Mouse (Mus musculus) gastrocnemius, adult 18-20 months (tissue): ENCODE data around the gene Efna2. TPM values are rescaled to one million over a fixed set of nuclear protein-coding genes. Genes with fewer than 3 reads are reported as not detected.

ENCODE experiments used
- DNase-seq: peaks from one replicate; pipeline ENCODE4 v3.0.0; 2021; ENCODE audit warnings: low spot score
- long read RNA-seq, 2 experiments: library from polyadenylated mRNA; stranded (forward); transcript quantifications; one replicate each; pipeline ENCODE4 v2.0.0; 2021
- total RNA-seq, 2 experiments: library from RNA; stranded (reverse); gene quantifications; 2 replicates each; pipeline ENCODE4 v1.2.3; 2021

Gene Efna2
- total RNA-seq = under 1 TPM; 0.24 to 0.48 TPM
- long read RNA-seq, experiment 1, partial matches to known transcripts = 0 of 1 reads
- long read RNA-seq, experiment 1, other reads (novel, unspliced or antisense) = 0 of 1 reads
- long read RNA-seq, experiment 2, partial matches to known transcripts = 0 of 1 reads
- long read RNA-seq, experiment 2, other reads (novel, unspliced or antisense) = 1 of 1 reads

DNA sequence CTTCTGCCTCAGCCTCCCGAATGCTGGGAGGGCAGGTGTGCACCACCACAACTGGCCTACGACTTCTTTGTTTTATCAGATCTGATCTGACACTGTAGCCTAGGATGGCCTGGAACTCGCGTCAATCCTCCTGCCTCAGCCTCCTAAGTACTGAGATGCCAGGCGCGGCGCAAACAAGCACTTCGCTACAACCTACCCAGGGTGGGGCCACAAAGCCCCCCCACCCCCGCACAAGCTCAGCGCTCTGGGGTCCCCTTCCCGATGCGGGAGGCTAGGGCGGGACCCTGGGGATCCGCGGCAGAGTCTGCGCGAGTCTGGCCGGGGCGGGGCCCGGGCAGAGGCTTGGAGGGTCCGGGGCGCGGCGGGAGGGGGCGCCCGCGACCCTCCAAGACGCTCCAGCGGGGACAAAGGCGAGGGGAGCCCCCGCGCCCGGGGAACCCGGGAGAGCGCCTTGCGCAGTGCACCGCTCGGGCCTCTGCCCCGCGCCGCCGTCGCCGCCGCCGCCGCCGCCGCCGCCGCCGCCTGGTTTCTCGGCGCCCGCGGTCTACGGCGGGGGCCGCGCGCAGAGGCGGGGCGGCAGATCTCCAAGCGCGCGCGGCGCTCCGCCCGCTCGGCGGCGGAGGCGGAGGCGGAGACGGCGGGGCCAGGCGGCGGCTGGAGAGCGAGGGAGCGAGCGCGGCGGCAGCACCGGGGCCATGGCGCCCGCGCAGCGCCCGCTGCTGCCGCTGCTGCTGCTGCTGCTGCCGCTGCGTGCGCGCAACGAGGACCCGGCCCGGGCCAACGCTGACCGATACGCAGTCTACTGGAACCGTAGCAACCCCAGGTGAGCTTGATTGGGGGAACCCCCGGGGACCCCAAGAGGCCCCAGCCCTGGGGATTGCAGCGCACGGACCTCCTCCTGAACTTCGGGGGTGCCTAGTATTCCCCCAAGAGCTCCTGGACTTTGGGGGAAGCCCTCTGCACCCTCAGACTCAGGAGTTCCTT lies at the start of gene Efna2:
TSS of gene Efna2 (plus strand) at position 415 of the 984 bp plus-strand sequence.
- DNase-seq = peak; percentile 18

DNA sequence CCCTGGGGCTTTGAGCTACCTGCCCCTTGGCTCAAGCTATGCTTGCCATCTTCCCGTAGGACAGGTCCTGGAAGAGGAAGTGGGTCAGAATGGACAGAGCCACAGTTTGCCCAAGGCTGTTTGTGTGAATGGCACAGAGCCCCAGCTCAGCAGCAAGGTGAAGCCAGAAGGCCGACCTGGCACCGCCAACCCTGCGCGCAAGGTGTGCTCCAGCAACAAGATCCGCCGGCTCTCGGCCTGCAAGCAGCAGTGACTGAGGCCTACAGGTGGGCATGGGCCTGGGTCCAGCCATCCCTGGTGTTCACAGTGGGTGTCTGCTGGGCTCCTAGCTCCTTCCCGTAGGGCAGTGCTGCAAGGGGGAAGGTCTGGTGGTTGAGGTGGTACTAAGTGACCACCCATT lies 49.4 kb upstream of the Efna2 start:
- no peak for DNase-seq

DNA sequence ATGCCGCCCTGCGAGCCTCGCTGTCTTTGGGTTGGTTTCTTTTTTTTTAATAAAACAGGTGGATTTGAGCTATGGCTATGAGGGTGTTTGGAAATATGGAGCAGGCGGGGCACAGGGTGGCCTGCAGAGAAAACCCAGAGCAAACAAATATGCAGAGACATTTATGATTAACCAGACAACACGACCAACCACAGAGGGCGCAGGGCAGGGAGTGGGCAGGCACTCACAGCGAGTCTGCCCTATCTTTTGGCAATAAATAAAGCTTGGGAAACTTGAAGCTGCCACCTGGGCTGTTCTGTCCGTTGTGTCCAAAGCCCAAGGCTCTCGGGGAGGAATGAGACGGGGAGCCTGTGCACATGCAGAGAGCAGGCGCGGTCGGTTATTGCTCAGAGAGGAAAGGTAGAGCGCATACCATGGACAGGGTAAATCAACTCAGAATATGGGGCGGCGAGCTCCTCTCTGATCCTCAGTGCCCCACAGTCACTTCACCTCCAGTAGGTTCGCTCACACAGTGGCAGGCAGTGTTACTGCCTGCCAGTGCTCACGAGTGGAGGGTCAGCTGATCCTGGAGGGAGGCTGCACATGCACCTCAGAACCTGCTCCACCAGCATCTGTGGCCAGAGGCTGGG lies 48.8 kb upstream of the Efna2 start:
- DNase-seq = no peak

- no peak for DNase-seq
Observed at GRCm38 (mm10) chr10:80131316-80131951, 47.8 kb upstream of the Efna2 start.

GRCm38 (mm10) chr10:80131952-80132350 lies 47.3 kb upstream of the Efna2 start:
- DNase-seq = no peak

DNA sequence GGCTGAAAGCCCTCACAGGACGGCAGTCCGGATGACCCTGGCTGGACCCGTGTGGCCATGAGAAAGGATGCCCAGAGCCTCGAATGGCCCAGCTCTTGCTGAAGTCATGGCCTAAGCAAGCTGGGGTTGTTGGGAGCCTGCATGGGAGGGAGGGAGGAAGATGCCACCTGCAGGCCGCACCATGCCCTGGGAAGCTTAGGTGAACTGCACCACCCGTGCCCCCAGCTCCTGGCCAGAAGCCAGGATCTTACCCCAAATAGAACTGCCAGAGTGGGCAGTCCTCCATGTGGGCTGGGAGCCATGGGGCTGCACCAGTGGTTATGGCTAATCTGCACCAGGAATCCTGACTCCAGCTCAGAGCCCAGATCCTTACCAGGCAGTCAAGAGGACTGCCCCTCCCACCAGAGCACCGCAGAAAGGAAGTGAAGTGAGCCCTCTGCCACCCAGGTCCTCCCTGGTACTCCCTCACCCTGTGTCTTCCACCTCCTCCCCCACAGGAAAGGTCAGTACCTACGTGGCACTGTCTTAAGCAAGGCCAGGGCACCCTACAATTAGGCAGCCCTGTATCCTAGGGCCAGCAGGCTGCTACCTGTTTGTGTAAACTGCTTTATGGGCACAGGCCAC lies 45.9 kb upstream of the Efna2 start:
- DNase-seq = peak; percentile 55

DNA sequence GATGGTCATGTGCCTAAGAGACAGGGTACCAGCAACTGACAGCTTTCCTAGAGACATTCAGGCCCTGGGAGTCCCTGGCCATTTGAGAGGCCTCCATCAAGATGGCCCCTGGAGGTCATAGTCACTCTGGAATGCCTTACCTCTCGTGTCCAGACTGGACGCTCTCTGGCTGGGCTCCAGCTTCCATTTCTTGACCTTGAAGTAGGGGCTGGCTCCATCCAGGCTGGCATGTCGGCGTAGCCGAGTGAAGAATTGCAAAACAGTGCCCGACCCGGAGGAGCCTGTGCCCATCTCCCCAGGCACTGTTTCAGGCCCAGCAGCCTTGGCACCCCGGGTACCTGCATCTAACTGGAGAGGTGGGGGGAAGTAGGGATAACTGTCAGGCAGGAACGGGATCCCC lies 44.9 kb upstream of the Efna2 start:
- no peak for DNase-seq

GRCm38 (mm10) chr10:80135161-80135560 lies 44.1 kb upstream of the Efna2 start:
- no peak for DNase-seq

- no peak for DNase-seq
Observed at GRCm38 (mm10) chr10:80135641-80136040, 43.6 kb upstream of the Efna2 start.

DNA sequence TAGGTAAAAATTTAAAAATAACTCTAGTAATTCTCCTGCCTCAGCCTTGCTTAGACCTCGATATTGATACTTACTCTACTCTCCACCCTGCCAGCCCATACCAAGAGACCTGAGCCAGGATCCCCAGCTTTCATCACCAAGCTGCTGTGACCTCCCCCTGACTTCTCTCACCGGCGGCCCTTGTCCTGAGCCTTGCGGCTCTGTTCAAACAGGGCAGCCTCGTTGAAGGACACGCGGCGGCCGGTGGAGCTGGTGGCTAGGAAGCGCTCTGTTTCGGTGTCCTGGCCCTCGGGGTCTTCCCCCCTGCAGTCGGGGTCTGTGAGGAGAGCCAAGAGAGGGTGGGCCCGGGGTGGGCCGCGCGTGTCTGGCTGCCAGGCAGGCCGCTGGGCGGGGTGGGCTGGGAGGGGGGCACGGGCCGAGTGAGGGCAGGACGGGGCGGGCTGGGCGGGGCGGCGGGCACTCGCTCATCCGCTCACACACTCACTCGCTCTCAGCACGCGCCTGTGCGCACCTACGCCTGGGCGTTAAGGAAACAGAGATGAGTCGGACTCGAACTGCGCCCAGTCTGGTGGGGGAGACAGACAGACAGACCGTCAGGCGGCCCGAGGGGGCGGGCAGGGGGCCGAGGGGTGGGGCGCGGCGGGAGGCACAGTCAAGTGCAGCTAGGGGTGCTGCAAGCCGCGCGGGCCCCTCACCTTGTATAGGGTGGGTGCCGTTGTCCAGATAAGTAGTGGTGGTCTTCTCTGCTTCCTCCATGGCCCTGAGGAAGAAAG lies 42.9 kb upstream of the Efna2 start:
- DNase-seq = no peak

DNA sequence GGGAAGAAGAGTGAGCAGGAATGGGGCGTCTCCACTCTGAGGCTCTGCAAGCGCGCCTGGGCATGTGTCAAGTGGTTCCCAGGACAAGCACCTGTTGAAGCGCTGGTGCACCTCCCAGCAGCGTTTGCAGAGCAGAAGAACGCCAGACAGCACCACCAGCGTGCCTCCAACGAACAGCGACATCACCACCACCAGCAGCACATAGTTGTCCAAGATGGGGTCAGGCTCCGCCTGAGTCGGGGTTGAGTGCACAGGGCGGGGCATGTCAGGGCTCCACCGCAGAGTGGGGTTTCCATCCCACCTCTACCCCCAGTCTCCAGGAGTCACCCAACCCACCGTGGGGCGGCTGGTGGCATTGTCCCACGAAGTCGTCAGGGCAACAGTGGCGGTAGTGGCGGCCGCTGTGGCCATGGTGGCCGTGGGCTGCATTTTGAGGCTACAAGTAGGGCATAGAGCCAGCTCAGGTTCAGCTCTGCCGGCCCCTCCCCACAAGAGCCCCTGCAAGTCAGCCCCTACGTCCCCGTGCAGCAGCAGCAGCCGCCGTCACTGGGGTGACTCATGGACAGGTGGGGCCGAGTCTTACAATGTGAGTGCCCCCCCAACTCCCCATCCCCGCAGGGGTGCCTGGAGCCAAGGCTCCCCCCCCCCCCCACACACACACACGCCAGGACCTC lies 42.2 kb upstream of the Efna2 start:
- DNase-seq = no peak

- no peak for DNase-seq
Observed at GRCm38 (mm10) chr10:80137626-80138552, 41.4 kb upstream of the Efna2 start.

DNA sequence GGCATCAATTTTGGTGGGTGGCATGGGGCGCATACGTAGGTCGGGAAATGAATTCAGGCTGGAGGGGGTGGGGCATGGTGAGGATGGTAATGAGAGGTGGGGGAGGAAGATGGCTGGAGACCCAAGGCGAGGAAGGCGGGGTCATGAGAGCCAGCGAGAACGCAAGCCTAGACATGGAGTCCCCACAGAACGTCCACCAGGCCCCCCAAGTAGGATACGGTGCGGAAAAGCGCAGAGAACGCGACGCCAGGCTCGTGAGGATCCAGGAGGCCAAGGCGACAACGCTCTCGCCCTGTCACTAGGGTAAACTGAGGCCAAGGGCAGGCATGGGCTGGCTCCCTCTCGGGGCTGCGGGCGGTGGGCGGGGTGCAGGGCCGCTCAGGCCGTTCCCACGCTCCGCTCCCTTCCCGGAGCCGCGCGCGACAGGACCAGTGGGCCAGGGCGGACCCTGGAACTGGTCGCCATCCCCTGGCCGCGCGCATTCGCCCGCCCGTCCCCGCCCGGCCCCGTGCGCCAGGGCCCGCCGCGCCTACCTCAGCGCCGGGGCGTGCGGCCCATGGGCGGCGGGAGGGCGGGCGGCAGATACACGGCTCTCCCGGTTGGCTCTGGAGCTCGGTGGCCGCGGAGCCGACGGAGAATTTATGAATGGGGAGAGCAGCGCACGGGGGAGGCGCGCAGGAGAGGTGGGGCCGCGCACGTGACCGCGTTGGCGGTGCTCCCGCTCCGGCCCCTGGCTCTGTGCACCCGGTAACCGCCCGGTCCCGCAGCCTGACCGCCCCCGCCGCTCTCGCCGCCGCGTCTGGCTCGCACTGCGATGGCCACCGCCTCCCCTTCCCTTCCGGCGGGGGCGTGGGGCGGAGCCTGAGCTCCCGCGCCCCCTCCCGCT lies 40.5 kb upstream of the Efna2 start, which contains the start of gene Atp5d:
TSS of gene Atp5d (plus strand) at position 80 of the 886 bp plus-strand sequence.
- DNase-seq = no peak

DNA sequence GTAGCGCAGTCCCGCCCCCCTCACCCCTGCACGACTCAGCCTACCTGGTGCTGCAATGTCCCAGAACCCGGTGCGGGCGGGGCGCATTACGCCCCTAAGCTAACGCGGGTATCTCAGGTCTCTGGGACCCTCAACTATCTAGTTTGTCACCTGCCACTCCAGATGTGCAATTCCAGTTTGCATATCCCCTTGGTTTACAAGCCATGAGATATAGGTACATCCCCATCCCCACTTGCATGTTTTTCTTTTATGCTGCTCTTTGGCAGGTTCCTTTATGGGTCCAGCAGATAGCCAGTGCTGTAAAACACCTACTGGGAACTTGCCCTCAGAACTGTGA lies 39.9 kb upstream of the Efna2 start:
- DNase-seq = no peak

DNA sequence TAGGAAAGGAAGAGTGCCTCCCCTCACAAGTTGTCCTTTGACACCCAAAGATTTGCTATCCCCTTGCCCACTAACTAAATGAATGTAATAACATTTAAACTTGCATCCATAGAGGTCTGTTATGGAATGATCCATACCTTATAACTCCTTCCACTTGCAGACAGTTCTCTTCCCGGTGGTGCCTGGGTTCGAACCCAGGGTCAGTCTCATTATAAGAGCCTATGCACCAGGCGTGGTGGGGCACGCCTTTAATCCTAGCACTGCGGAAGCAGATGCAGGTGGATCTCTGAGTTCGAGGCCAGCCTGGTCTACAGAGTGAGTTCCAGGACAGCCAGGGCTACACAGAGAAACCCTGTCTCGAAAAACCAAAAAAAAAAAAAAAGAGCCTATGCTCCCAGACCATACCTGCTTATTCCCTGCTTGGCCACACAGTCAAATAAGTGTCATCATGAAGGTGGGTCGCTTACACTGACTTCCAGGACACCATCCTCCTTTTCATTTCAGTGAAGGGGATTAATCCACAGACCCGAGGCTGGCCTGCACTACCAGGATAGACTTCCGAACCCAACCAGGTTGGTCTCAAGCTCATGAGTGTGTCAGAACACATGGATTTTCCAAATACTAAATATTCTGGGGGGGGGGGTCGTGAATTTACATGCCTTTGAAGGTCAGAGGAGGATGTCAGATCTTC lies 39.2 kb upstream of the Efna2 start:
- DNase-seq = no peak

DNA sequence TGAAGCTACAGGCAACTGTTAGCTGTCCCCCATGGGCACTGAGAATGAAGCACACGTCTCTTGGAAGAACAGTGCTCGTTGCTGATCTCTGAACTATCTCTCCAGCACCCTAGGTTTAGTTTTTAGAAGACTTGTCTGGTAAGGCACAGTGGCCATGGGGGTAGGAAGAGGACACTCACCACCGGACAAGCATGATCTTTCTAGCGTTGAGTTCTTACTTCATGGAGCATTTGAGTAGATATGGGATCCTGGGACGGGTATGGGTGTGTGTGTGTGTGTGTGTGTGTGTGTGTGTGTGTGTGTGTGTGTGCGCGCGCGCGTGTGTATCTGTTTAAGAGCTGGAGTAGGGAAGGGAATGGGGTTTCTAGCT lies 38.6 kb upstream of the Efna2 start, which contains the start of gene Cbarp:
TSS of gene Cbarp (minus strand) at position 170 of the 370 bp plus-strand sequence.
- DNase-seq = no peak

GRCm38 (mm10) chr10:80141243-80141642 lies 38.0 kb upstream of the Efna2 start:
- DNase-seq = peak; percentile 96
